Mouse (Mus musculus) spleen, adult 12 weeks (tissue): ENCODE measurements around the gene Olfr1156.

Source experiments
- DNase-seq: peaks from one replicate; pipeline ENCODE4 v3.0.0; 2022; ENCODE audit warnings: low spot score

The Olfr1156 gene

GRCm38 (mm10) chr2:87953000-87953399, at the start of gene Olfr1156:
TSS of gene Olfr1156 (minus strand) at chr2:87953100.
- no peak for DNase-seq

GRCm38 (mm10) chr2:87989813-87990212, 36.9 kb upstream of the Olfr1156 start, which contains the start of gene Olfr1158:
TSS of gene Olfr1158 (plus strand) at chr2:87990113.
- no peak for DNase-seq

- DNase-seq, result no peak
These were observed 21.7 kb upstream of the Olfr1156 start, which contains the start of gene Olfr74 for GRCm38 (mm10) chr2:87974563-87974962. TSS of gene Olfr74 (minus strand) at chr2:87974663.

- no peak for DNase-seq
These were observed 15.3 kb upstream of the Olfr1156 start, which contains the start of gene Olfr1157 for GRCm38 (mm10) chr2:87968199-87968598. TSS of gene Olfr1157 (minus strand) at chr2:87968299.

GRCm38 (mm10) chr2:87945037-87945436, 7.9 kb downstream of the Olfr1156 start, which contains the start of gene Olfr1155:
TSS of gene Olfr1155 (minus strand) at chr2:87945137.
- DNase-seq, result no peak

- DNase-seq, result no peak
These were observed 47.8 kb downstream of the Olfr1156 start, which contains the start of gene Olfr1154 for GRCm38 (mm10) chr2:87905066-87905465. TSS of gene Olfr1154 (minus strand) at chr2:87905166.
